Comparison of ENCODE assay signal across 9 mouse cellular contexts in genomic region chr5:136714232-136714875, GRCm38 (mm10). TPM values are rescaled to one million over a fixed set of nuclear protein-coding genes. Genes with fewer than 3 reads are reported as not detected.
DNase-seq lines count a peak whose midpoint lies in the region; ATAC-seq lines count a peak whose summit lies in the region.
"Had no signal": no experiment of that assay in that cellular context is flagged by ENCODE, and none has a peak within 500 bp of the region (broad histone marks: within the 10 kb centered on the region; RNA-seq: fewer than 3 reads in every experiment).

No protein-coding gene starts in this region.

- DNase-seq in heart, postnatal 4 days, result no peak
- peak; percentile 88 for DNase-seq in Muller cell, postnatal 12 days (ENCODE audit: inconsistent ontology term)
- DNase-seq in embryonic facial prominence, embryonic 14.5 days (ENCODE audit: low spot score), result peak; percentile 78
- no peak for DNase-seq in yolk sac, embryonic 10.5 days (ENCODE audit: low spot score)
- no peak for DNase-seq in adrenal gland, postnatal 10 days

- no peaks in the 10 kb centered on the region for H3K9me3 ChIP-seq in heart, embryonic 16.5 days (replicated peaks; ENCODE audit: control insufficient read depth, low read length)
- H3K9me3 ChIP-seq in embryonic facial prominence, embryonic 14.5 days (ENCODE audit: control insufficient read depth, low read length), result no peaks in the 10 kb centered on the region
- H3K9me3 ChIP-seq in limb, embryonic 13.5 days, result no peaks in the 10 kb centered on the region

- no peak for ATAC-seq in heart, embryonic 16.5 days (replicated peaks; ENCODE audit: extremely low read depth, insufficient read depth, low FRiP score)
- ATAC-seq in embryonic facial prominence, embryonic 14.5 days (ENCODE audit: low read depth), result peak; percentile 72
- ATAC-seq in limb, embryonic 13.5 days (ENCODE audit: low FRiP score, low read depth), result no peak
- no peak for ATAC-seq in erythroid progenitor cell, adult 5-6 weeks (replicated peaks; ENCODE audit: low FRiP score, poor library complexity, severe bottlenecking)

- H3K4me3 ChIP-seq in heart, embryonic 16.5 days (ENCODE audit: low read length), result peak overlapping the region; percentile 28; the same call in 1 of the 2 replicates
- peak overlapping the region; percentile 4; the same call in 1 of the 2 replicates for H3K4me3 ChIP-seq in embryonic facial prominence, embryonic 14.5 days (ENCODE audit: low read depth, low read length)
- H3K4me3 ChIP-seq in limb, embryonic 13.5 days, result peak overlapping the region; percentile 16

- H3K36me3 ChIP-seq in heart, embryonic 16.5 days (ENCODE audit: control insufficient read depth, insufficient read depth), result no peaks in the 10 kb centered on the region
- H3K36me3 ChIP-seq in embryonic facial prominence, embryonic 14.5 days (ENCODE audit: control insufficient read depth, insufficient read depth, low read length), result no peaks in the 10 kb centered on the region
- H3K36me3 ChIP-seq in limb, embryonic 13.5 days, result no peaks in the 10 kb centered on the region
- H3K36me3 ChIP-seq: G1E had no signal

- WGBS in heart, embryonic 16.5 days, result 27% methylated on average over 32 of the region's 32 CpGs
- 22% methylated on average over 25 of the region's 32 CpGs for WGBS in embryonic facial prominence, embryonic 14.5 days
- WGBS in limb, embryonic 13.5 days, result 23% methylated on average over 32 of the region's 32 CpGs

- no peak overlapping the region for H3K27ac ChIP-seq in heart, embryonic 16.5 days (ENCODE audit: low read length)
- no peak overlapping the region for H3K27ac ChIP-seq in embryonic facial prominence, embryonic 14.5 days (replicated peaks; ENCODE audit: low read depth, low read length)
- H3K27ac ChIP-seq in limb, embryonic 13.5 days, result no peak overlapping the region; the same call in 1 of the 2 replicates

- H3K27me3 ChIP-seq in heart, embryonic 16.5 days (ENCODE audit: control insufficient read depth, insufficient read depth, low read length), result peaks cover 14% of the 10 kb centered on the region
- 0 out of 2 replicates have a peak, but pooled peaks cover 6% of the 10 kb centered on the region for H3K27me3 ChIP-seq in embryonic facial prominence, embryonic 14.5 days (replicated peaks; ENCODE audit: control insufficient read depth, insufficient read depth, low read length)
- H3K27me3 ChIP-seq in limb, embryonic 13.5 days, result peaks cover 27% of the 10 kb centered on the region

- peak overlapping the region; percentile 43 for H3K9ac ChIP-seq in heart, embryonic 16.5 days (ENCODE audit: low read length)
- H3K9ac ChIP-seq in embryonic facial prominence, embryonic 14.5 days (ENCODE audit: low read depth, low read length), result 0 out of 2 replicates have a peak overlapping the region, but pooled peaks have one; percentile 21
- H3K9ac ChIP-seq in limb, embryonic 13.5 days, result 0 out of 2 replicates have a peak overlapping the region, but pooled peaks have one; percentile 35

- peak overlapping the region; percentile 55 for H3K4me2 ChIP-seq in heart, embryonic 16.5 days (ENCODE audit: low read depth, low read length)
- H3K4me2 ChIP-seq in embryonic facial prominence, embryonic 14.5 days (ENCODE audit: low read depth, low read length), result peak overlapping the region; percentile 42
- H3K4me2 ChIP-seq in limb, embryonic 13.5 days (replicated peaks), result peak overlapping the region; percentile 53

- peaks cover 4% of the 10 kb centered on the region for H3K4me1 ChIP-seq in heart, embryonic 16.5 days (ENCODE audit: control insufficient read depth, insufficient read depth, low read length)
- H3K4me1 ChIP-seq in embryonic facial prominence, embryonic 14.5 days (ENCODE audit: control insufficient read depth, insufficient read depth, low read length), result no peaks in the 10 kb centered on the region
- peaks cover 42% of the 10 kb centered on the region for H3K4me1 ChIP-seq in limb, embryonic 13.5 days

RNA-seq across cellular contexts. Expression of gene Myl10, which starts 21.4 kb away (rescaled TPM):
- 2.6 and 5.1 TPM in 2 replicates for polyA plus RNA-seq in heart, embryonic 16.5 days (2015; fragmentation: Nextera tagmentation; extraction: Ambion mirVana)
- not detected for total RNA-seq in heart, postnatal 4 days (2021)
- polyA plus RNA-seq in embryonic facial prominence, embryonic 14.5 days (2014; fragmentation: Nextera tagmentation; extraction: Ambion mirVana), result not detected in 2 replicates
- polyA plus RNA-seq in limb, embryonic 13.5 days (2015; fragmentation: Nextera tagmentation; extraction: Ambion mirVana), result not detected in 2 replicates
- not detected in 2 replicates for total RNA-seq in erythroid progenitor cell, adult 5-6 weeks (2015; ENCODE audit: low replicate concordance)
- total RNA-seq in erythroid progenitor cell, adult 5-6 weeks (2017; ENCODE audit: low replicate concordance), result not detected in 2 replicates
- total RNA-seq in adrenal gland, postnatal 10 days (2021), result not detected
- total RNA-seq: G1E had no signal
- polyA plus RNA-seq: G1E had no signal

Comparison
In these comparisons a context has a peak if more than half of its experiments do, and no peak if none do; other contexts are left out.
1. DNase-seq: peak in Muller cell, postnatal 12 days (single experiment) and embryonic facial prominence, embryonic 14.5 days (single experiment); none in heart, postnatal 4 days (single experiment), yolk sac, embryonic 10.5 days (single experiment) and adrenal gland, postnatal 10 days (single experiment).
2. Peak in every context shown above with its lines, with median percentiles within 50 percentile points of each other: H3K4me2 ChIP-seq, H3K4me3 ChIP-seq and H3K9ac ChIP-seq.